Mouse (Mus musculus): ENCODE results near the gene Pde6g. TPM values are rescaled to one million over a fixed set of nuclear protein-coding genes. Genes with fewer than 3 reads are reported as not detected.
A peak's percentile ranks its signal among the peaks of the same experiment; 100 is the strongest.

Pde6g gene
- polyA plus RNA-seq, 1 experiment, result not detected

DNA sequence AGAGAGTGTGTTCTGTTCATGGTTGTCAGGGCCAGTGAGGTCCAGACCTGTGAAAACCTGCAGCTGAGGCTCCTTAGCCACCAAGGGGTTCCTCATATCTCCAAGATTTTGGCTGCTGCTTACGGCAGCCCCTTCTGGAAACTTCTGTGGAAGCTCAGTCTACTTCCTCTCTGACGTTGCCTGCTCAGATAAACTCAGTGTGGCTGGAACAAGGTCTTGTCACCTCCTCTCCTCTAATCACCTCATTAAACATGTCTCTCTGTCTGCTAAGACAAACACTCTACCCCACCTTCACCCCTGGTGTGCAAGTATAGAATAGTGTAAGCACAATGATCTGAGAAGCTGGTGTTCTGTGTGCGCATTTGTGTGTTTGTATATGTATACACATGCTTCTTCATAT, 7.8 kb downstream of the Pde6g start:
- 54% methylated on average over 3 of the region's 3 CpGs for WGBS
- no peak for TF ChIP-seq POLR2A (IDR thresholded peaks at IDR 0.05; ENCODE audit: borderline replicate concordance, control insufficient read depth, low read depth, low read length)
- no peak for TF ChIP-seq CTCF (IDR thresholded peaks at IDR 0.05; ENCODE audit: control insufficient read depth, insufficient read depth, low read length)
- H3K4me1 ChIP-seq (ENCODE audit: control insufficient read depth, insufficient read depth, low read length), result no peaks in the 10 kb centered on the region
- H3K4me3 ChIP-seq (replicated peaks; ENCODE audit: control insufficient read depth, low read depth, low read length), result no peak overlapping the region
- H3K27ac ChIP-seq (ENCODE audit: control insufficient read depth, insufficient read depth, low read depth, low read length, poor library complexity), result no peak overlapping the region

DNA sequence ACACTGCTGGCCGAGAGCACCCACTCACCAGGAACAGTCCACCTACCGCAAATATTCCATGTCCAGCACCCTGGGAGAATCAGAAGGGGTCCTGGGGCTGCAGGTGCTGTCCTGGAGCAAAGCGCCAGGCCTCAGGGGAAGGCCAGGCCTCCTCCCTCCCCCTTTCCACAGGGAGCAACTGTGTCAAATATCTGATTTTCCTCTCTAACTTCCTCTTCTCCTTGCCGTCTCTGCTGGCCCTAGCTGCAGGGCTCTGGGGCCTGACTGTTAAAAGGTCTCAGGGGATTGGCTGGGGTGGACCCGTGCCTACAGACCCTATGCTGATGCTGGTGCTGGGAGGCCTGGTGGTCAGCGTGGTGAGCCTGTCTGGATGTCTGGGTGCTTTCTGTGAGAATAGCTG, 9.2 kb downstream of the Pde6g start:
- 56% methylated on average over 6 of the region's 6 CpGs for WGBS
- H3K4me3 ChIP-seq (replicated peaks; ENCODE audit: control insufficient read depth, low read depth, low read length), result no peak overlapping the region
- TF ChIP-seq CTCF (IDR thresholded peaks at IDR 0.05; ENCODE audit: control insufficient read depth, insufficient read depth, low read length) (no peak), POLR2A (IDR thresholded peaks at IDR 0.05; ENCODE audit: borderline replicate concordance, control insufficient read depth, low read depth, low read length) (no peak)
- H3K4me1 ChIP-seq (ENCODE audit: control insufficient read depth, insufficient read depth, low read length), result 0 out of 2 replicates have a peak, but pooled peaks cover 2% of the 10 kb centered on the region
- H3K27ac ChIP-seq (ENCODE audit: control insufficient read depth, insufficient read depth, low read depth, low read length, poor library complexity), result no peak overlapping the region

DNA sequence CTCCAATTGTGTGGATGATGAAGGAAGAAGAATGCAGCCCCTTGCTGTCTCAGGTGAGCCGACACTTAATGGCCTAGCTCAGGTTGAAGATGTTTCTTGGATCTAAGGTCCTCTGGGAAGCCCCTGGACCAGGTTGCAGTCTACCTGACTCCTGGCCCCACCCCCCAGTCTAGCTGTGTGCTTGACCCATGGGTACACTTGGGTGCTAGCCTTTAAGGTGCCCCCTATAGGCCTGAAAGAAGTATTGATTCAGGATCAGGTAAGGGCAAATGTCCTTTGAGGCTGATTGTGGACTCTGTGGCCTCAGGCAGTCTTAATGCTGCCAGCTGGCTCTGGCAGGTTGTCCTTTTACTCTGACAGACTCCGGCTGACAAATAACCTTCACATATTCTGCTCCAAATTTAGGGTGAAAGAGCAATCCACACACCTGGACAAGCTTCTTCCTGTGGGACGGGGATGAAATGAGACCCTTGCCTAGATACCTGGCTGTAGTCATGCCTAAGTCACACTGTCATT, 10.5 kb downstream of the Pde6g start:
- TF ChIP-seq CTCF (IDR thresholded peaks at IDR 0.05; ENCODE audit: control insufficient read depth, insufficient read depth, low read length) (no peak), POLR2A (IDR thresholded peaks at IDR 0.05; ENCODE audit: borderline replicate concordance, control insufficient read depth, low read depth, low read length) (no peak)
- 85% methylated on average over 3 of the region's 3 CpGs for WGBS
- Histone ChIP-seq H3K27ac (ENCODE audit: control insufficient read depth, insufficient read depth, low read depth, low read length, poor library complexity) (no peak overlapping the region), H3K4me3 (replicated peaks; ENCODE audit: control insufficient read depth, low read depth, low read length) (no peak overlapping the region), H3K4me1 (ENCODE audit: control insufficient read depth, insufficient read depth, low read length) (0 out of 2 replicates have a peak, but pooled peaks cover 2% of the 10 kb centered on the region)

DNA sequence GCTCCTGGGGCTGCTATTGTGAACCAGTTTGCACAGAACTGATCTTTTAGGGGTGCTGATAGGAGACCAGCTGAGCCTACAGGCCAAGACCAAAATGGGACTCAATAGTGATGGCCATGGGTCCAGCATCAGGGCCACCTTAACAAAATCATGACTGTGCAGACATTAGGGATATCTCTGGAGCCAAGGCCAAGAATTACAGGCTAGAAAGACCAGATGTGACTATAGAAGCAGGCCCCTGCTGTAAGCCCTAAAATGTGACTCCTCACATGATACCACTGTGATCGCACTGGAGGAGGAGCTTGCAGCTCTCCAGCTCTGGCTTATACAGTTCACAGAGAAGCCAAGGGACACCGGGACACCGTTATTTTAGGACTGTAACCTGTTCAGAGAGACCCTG, 11.0 kb downstream of the Pde6g start, which contains the start of gene Tspan10:
Tspan10 (plus strand) TSS at position 301 of the 400 bp plus-strand sequence.
- H3K4me3 ChIP-seq (replicated peaks; ENCODE audit: control insufficient read depth, low read depth, low read length), result no peak within 1 kb of the TSS
- 88% methylated on average over 3 of the region's 3 CpGs for WGBS
- 0 out of 2 replicates have a peak, but pooled peaks cover 2% of the 10 kb centered on the region for H3K4me1 ChIP-seq (ENCODE audit: control insufficient read depth, insufficient read depth, low read length)
- no peak within 1 kb of the TSS for H3K27ac ChIP-seq (ENCODE audit: control insufficient read depth, insufficient read depth, low read depth, low read length, poor library complexity)
- TF ChIP-seq CTCF (IDR thresholded peaks at IDR 0.05; ENCODE audit: control insufficient read depth, insufficient read depth, low read length), result no peak
- no peak for TF ChIP-seq POLR2A (IDR thresholded peaks at IDR 0.05; ENCODE audit: borderline replicate concordance, control insufficient read depth, low read depth, low read length)

DNA sequence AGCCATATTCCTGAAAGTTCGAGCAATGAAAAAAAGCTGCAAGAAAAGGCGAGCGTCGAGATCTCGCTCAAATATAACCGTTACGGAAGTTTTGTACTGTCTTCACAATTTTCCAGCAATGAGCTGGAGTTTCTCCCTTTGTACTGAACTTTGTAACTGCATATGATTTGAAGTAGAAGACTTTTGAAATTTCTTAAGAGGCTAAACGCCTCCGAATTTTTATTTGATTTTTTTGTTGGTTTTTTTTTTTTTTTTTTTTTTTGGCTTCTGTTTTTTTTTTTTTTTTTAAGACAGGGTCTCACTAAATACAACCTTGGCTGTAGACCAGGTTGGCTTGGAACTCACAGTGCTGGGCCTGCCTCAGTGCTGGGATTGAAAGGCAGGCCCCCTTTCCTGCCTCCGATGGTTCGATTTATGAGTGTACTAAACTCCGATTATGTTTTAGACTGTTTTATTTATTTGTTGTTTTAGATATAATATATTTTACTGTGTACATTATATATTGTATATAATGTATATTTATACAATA, 15.4 kb downstream of the Pde6g start:
- TF ChIP-seq CTCF (IDR thresholded peaks at IDR 0.05; ENCODE audit: control insufficient read depth, insufficient read depth, low read length), result no peak
- no peak for TF ChIP-seq POLR2A (IDR thresholded peaks at IDR 0.05; ENCODE audit: borderline replicate concordance, control insufficient read depth, low read depth, low read length)
- Histone ChIP-seq H3K27ac (ENCODE audit: control insufficient read depth, insufficient read depth, low read depth, low read length, poor library complexity) (no peak overlapping the region; the same call in 1 of the 2 replicates), H3K4me1 (ENCODE audit: control insufficient read depth, insufficient read depth, low read length) (0 out of 2 replicates have a peak, but pooled peaks cover 2% of the 10 kb centered on the region), H3K4me3 (replicated peaks; ENCODE audit: control insufficient read depth, low read depth, low read length) (peak overlapping the region; percentile 89)
- WGBS, result 24% methylated on average over 12 of the region's 12 CpGs

DNA sequence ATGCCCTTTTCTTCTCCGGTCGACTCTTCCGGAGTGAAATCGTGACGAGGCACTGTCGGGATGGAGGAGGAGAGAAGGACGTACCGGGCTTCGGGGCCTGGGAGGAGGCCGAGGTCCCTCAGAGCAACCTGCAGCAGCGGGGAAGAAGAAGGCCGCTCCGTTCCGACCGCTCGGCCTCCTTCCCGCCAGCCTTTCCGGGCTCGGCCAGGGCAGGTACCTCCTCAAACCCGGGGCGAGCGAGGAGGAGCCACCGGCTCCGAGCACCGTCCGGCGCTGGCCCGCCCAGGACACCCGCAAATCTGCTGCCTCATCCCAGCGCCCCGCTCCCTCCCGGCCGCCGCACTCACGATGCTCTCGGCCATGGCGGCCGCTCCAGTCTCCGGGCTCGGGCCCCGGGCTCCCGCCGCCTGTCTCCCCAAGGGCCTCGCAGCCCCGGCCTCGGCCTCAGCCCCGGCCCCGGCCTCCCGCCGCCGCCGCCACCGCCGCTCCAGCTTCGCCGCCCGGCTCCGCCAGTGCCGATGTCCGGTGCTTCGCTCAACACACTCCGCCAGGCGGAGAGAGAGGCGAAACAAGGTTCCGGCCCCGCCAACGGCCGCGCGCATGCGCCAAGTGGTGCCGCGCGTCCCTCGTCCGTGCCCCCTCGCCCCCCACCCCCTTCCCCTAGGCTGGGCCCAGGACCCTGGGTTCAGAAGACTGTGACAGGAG, 16.0 kb downstream of the Pde6g start, which contains the start of gene Nploc4:
Nploc4 (minus strand) TSS at position 557 of the 705 bp plus-strand sequence.
- Histone ChIP-seq H3K27ac (ENCODE audit: control insufficient read depth, insufficient read depth, low read depth, low read length, poor library complexity) (peak within 1 kb of the TSS; percentile 88), H3K4me3 (replicated peaks; ENCODE audit: control insufficient read depth, low read depth, low read length) (peak within 1 kb of the TSS; percentile 89), H3K4me1 (ENCODE audit: control insufficient read depth, insufficient read depth, low read length) (0 out of 2 replicates have a peak, but pooled peaks cover 2% of the 10 kb centered on the region)
- TF ChIP-seq POLR2A (IDR thresholded peaks at IDR 0.05; ENCODE audit: borderline replicate concordance, control insufficient read depth, low read depth, low read length) (peak; percentile 88), CTCF (IDR thresholded peaks at IDR 0.05; ENCODE audit: control insufficient read depth, insufficient read depth, low read length) (peak; percentile 19; the same call in 1 of the 2 replicates)
- under 1% methylated on average over 71 of the region's 77 CpGs for WGBS

DNA sequence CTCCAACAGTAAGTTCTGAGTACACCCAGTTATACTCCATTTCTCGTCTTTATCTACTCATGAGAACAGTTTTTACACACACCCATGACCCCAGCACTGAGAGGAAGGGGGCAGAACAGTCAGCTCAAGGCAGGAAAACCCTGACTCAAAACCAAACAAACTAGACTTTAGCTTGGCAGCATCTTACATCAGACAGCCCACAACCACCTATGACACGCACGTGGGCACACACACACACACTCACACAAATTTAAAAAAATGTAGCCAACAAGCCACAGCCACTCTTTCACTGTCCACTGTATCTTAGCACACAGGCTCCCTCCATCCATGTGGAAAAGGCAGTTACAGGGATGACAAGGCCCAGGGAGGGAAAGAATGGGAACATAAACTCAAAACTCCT, 26.6 kb downstream of the Pde6g start:
- no peak overlapping the region for H3K27ac ChIP-seq (ENCODE audit: control insufficient read depth, insufficient read depth, low read depth, low read length, poor library complexity)
- TF ChIP-seq POLR2A (IDR thresholded peaks at IDR 0.05; ENCODE audit: borderline replicate concordance, control insufficient read depth, low read depth, low read length) (no peak), CTCF (IDR thresholded peaks at IDR 0.05; ENCODE audit: control insufficient read depth, insufficient read depth, low read length) (no peak)

DNA sequence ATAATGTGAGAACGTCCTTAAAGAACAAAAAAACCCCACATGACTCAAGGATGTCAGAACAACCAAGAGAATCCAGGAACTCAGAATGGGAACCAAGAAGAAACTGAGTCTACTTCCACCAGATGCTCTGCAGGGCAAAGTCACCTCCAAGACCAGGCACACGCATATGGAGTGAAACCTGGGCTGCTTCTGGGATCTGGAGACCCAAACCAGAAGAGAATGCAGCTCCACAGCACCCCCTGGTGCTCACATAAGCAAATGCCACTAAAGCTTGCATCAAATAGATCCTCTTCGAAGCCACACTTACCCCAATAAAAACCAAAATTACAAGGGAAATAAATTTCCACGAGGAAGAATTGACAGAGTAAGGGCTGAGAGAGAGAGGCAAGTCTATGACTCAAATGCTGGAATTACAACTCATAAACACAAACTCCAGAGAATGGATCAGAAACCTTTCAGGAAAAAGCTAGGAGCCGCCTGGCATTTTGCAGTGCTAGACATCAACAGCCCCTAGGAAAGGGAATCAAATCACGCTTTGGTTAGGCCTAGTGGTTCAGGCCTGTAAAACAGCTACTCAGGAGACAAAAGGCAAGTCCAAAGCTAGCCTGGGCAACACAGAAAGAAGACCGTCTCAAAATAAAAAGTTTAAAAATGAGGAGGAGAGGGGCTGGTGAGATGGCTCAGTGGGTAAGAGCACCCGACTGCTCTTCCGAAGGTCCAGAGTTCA, 29.6 kb downstream of the Pde6g start:
- Histone ChIP-seq H3K4me3 (replicated peaks; ENCODE audit: control insufficient read depth, low read depth, low read length) (no peak overlapping the region), H3K4me1 (ENCODE audit: control insufficient read depth, insufficient read depth, low read length) (no peaks in the 10 kb centered on the region), H3K27ac (ENCODE audit: control insufficient read depth, insufficient read depth, low read depth, low read length, poor library complexity) (no peak overlapping the region)
- TF ChIP-seq POLR2A (IDR thresholded peaks at IDR 0.05; ENCODE audit: borderline replicate concordance, control insufficient read depth, low read depth, low read length) (no peak), CTCF (IDR thresholded peaks at IDR 0.05; ENCODE audit: control insufficient read depth, insufficient read depth, low read length) (peak; percentile 69)
- 70% methylated on average over 9 of the region's 9 CpGs for WGBS

More for the DNA sequence above, 26.6 kb downstream of the Pde6g start:
- Histone ChIP-seq H3K4me3 (replicated peaks; ENCODE audit: control insufficient read depth, low read depth, low read length) (no peak overlapping the region), H3K4me1 (ENCODE audit: control insufficient read depth, insufficient read depth, low read length) (no peaks in the 10 kb centered on the region)
- WGBS, result 81% methylated on average over 3 of the region's 3 CpGs

Measured in bone marrow, adult 2 months (tissue).